Mouse (Mus musculus) stomach, postnatal 0 days (tissue): ENCODE measurements around the gene Rgl2. TPM values are rescaled to one million over a fixed set of nuclear protein-coding genes. Genes with fewer than 3 reads are reported as not detected.

ENCODE experiments used
- ATAC-seq: fragments of 200-750 bp; cut with Nextera tagmentation; 2 replicates; pipeline ENCODE4 v1.8.0; 2017; ENCODE audit not compliant: low FRiP score, low TSS enrichment
- DNase-seq: peaks from one replicate; pipeline ENCODE4 v3.0.0-alpha.2; 2016; ENCODE audit warnings: low spot score
- H3K27ac ChIP-seq: fragments of 300-500 bp; sonication (generic); replicated peaks from 2 replicates; pipeline ENCODE4 v1.5.1; 2014; ENCODE audit warnings: mild to moderate bottlenecking, control low read depth
- H3K27me3 ChIP-seq: fragments of 300-500 bp; sonication (generic); 2 replicates; pipeline ENCODE4 v1.6.1; 2014; ENCODE audit warnings: low read length; ENCODE audit not compliant: control insufficient read depth, insufficient read depth
- H3K36me3 ChIP-seq: fragments of 300-500 bp; sonication (generic); 2 replicates; pipeline ENCODE4 v1.6.1; 2014; ENCODE audit warnings: low read length, mixed read lengths; ENCODE audit not compliant: control insufficient read depth, insufficient read depth
- H3K4me1 ChIP-seq: fragments of 300-500 bp; sonication (generic); replicated peaks from 2 replicates; pipeline ENCODE4 v1.6.1; 2014; ENCODE audit warnings: antibody characterized with exemption; ENCODE audit not compliant: control insufficient read depth, insufficient read depth
- H3K4me2 ChIP-seq: fragments of 300-500 bp; sonication (generic); replicated peaks from 2 replicates; pipeline ENCODE4 v1.6.1; 2014; ENCODE audit warnings: low read depth, mild to moderate bottlenecking, control low read depth, moderate library complexity
- H3K4me3 ChIP-seq: fragments of 300-500 bp; sonication (generic); 2 replicates; pipeline ENCODE4 v1.5.1; 2014; ENCODE audit warnings: low read depth, low read length, control low read depth
- H3K9ac ChIP-seq: fragments of 300-500 bp; sonication (generic); 2 replicates; pipeline ENCODE4 v1.6.1; 2014; ENCODE audit warnings: mild to moderate bottlenecking, low read length, control low read depth, mixed read lengths
- H3K9me3 ChIP-seq: fragments of 300-500 bp; sonication (generic); 2 replicates; pipeline ENCODE4 v1.6.1; 2016; ENCODE audit warnings: low read length; ENCODE audit not compliant: control insufficient read depth
- CTCF ChIP-seq: IDR thresholded peaks from 2 replicates; pipeline ENCODE4 v1.5.1; 2016; ENCODE audit warnings: antibody characterized with exemption, low read depth, mild to moderate bottlenecking, moderate library complexity
- EP300 ChIP-seq: optimal IDR thresholded peaks from 2 replicates; pipeline ENCODE3; 2016; ENCODE audit warnings: antibody characterized with exemption
- WGBS: fragments of 180-500 bp; shearing (Covaris S2); extraction: QIAGEN DNeasy Blood & Tissue Kit; methylation state at CpG from one replicate; pipeline ENCODE4 v1.1.7; 2014; 5-methylcytosine and 5-hydroxymethylcytosine counted together
- polyA plus RNA-seq: library from polyadenylated mRNA; unstranded; fragments of >200 nt; fragmentation: Nextera tagmentation; extraction: Ambion mirVana; gene quantifications from 2 replicates; pipeline ENCODE4 v1.2.1, GENCODE M21; 2015

Rgl2 gene
- polyA plus RNA-seq, 1 experiment from 2014 or later = 18.6 TPM

GRCm38 (mm10) chr17:33953961-33954565 is 24.7 kb downstream of the Rgl2 start:
- ATAC-seq = no peak
- peak overlapping the region; percentile 79 for H3K4me2 ChIP-seq
- peak overlapping the region; percentile 95 for H3K9ac ChIP-seq
- H3K27ac ChIP-seq = peak overlapping the region; percentile 86
- no peaks in the 10 kb centered on the region for H3K9me3 ChIP-seq
- WGBS = 31% methylated on average over 5 of the region's 5 CpGs
- TF ChIP-seq CTCF (no peak), EP300 (no peak)
- peak overlapping the region; percentile 56 for H3K4me3 ChIP-seq
- peaks cover 11% of the 10 kb centered on the region for H3K36me3 ChIP-seq
- H3K4me1 ChIP-seq = peaks cover 6% of the 10 kb centered on the region
- H3K27me3 ChIP-seq = no peaks in the 10 kb centered on the region
- DNase-seq = peak; percentile 37

GRCm38 (mm10) chr17:33954646-33955554 is 25.6 kb downstream of the Rgl2 start:
- peak overlapping the region; percentile 79 for H3K4me2 ChIP-seq
- H3K27ac ChIP-seq = peak overlapping the region; percentile 86
- ATAC-seq (peak; percentile 14), DNase-seq (no peak)
- H3K4me1 ChIP-seq = peaks cover 6% of the 10 kb centered on the region
- peak overlapping the region; percentile 56 for H3K4me3 ChIP-seq
- no peaks in the 10 kb centered on the region for H3K27me3 ChIP-seq
- TF ChIP-seq EP300 (no peak), CTCF (no peak)
- peak overlapping the region; percentile 95 for H3K9ac ChIP-seq
- WGBS = under 1% methylated on average over 32 of the region's 33 CpGs
- no peaks in the 10 kb centered on the region for H3K9me3 ChIP-seq
- H3K36me3 ChIP-seq = peaks cover 16% of the 10 kb centered on the region

GRCm38 (mm10) chr17:33955555-33956214 is 26.3 kb downstream of the Rgl2 start, which contains the start of the genes Vps52 and Rps18:
Vps52 (plus strand) TSS chr17:33955812.
Rps18 (minus strand) TSS chr17:33956001.
- peak; percentile 95 for DNase-seq
- peak; percentile 55 for TF ChIP-seq CTCF
- TF ChIP-seq EP300 = peak; percentile 29

GRCm38 (mm10) chr17:33956336-33956735 is 27.0 kb downstream of the Rgl2 start:
- H3K4me3 ChIP-seq = peak overlapping the region; percentile 56
- no peaks in the 10 kb centered on the region for H3K27me3 ChIP-seq
- H3K4me2 ChIP-seq = peak overlapping the region; percentile 72
- H3K36me3 ChIP-seq = peaks cover 17% of the 10 kb centered on the region
- H3K9me3 ChIP-seq = no peaks in the 10 kb centered on the region
- peak overlapping the region; percentile 91; the same call in 1 of the 2 replicates for H3K27ac ChIP-seq
- H3K9ac ChIP-seq = peak overlapping the region; percentile 79
- 5% methylated on average over 10 of the region's 10 CpGs for WGBS
- TF ChIP-seq EP300 (no peak), CTCF (no peak)
- DNase-seq (no peak), ATAC-seq (no peak)
- H3K4me1 ChIP-seq = peaks cover 2% of the 10 kb centered on the region

More at GRCm38 (mm10) chr17:33955555-33956214, 26.3 kb downstream of the Rgl2 start, which contains the start of the genes Vps52 and Rps18:
- Histone ChIP-seq H3K9ac (peak within 1 kb of the TSS; percentile 95), H3K4me1 (peaks cover 2% of the 10 kb centered on the region), H3K4me3 (peak within 1 kb of the TSS; percentile 56), H3K4me2 (peak within 1 kb of the TSS; percentile 79), H3K9me3 (no peaks in the 10 kb centered on the region), H3K27ac (peak within 1 kb of the TSS; percentile 91), H3K36me3 (peaks cover 17% of the 10 kb centered on the region), H3K27me3 (no peaks in the 10 kb centered on the region)
- WGBS = under 1% methylated on average over 50 of the region's 50 CpGs
- ATAC-seq = peak; percentile 89

- no peak for TF ChIP-seq CTCF
- no peak for TF ChIP-seq EP300
- H3K27ac ChIP-seq = no peak overlapping the region
- H3K27me3 ChIP-seq = no peaks in the 10 kb centered on the region
- H3K4me3 ChIP-seq = no peak overlapping the region
- peaks cover 17% of the 10 kb centered on the region for H3K36me3 ChIP-seq
- DNase-seq = no peak
- H3K9ac ChIP-seq = no peak overlapping the region
- ATAC-seq = no peak
- no peaks in the 10 kb centered on the region for H3K9me3 ChIP-seq
- H3K4me2 ChIP-seq = no peak overlapping the region
- WGBS = 85% methylated on average over 6 of the region's 6 CpGs
- H3K4me1 ChIP-seq = peaks cover 2% of the 10 kb centered on the region; the same call in 1 of the 2 replicates
These were observed 28.1 kb downstream of the Rgl2 start for GRCm38 (mm10) chr17:33957493-33957892.
